ENCODE assay signal across 9 mouse cellular contexts in the genomic region with DNA sequence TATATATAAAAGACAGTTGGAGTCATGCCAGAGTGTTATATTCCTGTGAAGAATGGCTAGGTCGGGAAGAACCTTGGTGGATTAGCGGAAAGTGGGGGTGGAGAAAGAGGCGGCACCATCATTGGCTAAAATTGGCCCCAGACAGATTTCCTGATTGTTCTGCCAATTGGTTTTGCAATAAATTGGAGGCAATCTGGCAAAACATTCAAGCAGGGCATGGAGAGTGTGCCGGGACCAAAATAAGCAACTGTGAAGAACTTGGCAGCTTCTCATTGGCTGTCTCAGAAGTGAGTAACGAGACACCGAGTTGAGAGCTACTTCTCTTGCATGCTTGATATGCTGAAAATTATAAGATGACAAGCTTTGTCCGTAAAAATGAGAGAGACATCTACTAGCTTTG. TPM values are rescaled to one million over a fixed set of nuclear protein-coding genes. Genes with fewer than 3 reads are reported as not detected.
A peak's percentile ranks its signal among the peaks of the same experiment; 100 is the strongest.
DNase-seq lines count a peak whose midpoint lies in the region.
"Had no signal": no experiment of that assay in that cellular context is flagged by ENCODE, and none has a peak within 500 bp of the region (broad histone marks: within the 10 kb centered on the region; RNA-seq: fewer than 3 reads in every experiment).

No protein-coding gene starts in this region.

- peak; percentile 9 for DNase-seq in gastrocnemius, postnatal 14 days
- no peak for DNase-seq in gastrocnemius, postnatal 36 days
- peak; percentile 35 for DNase-seq in NIH3T3 (ENCODE audit: low read depth)
- peak; percentile 11 to 12 for DNase-seq in adrenal gland, postnatal 36 days
- peak; percentile 7 to 39 for DNase-seq in left cerebral cortex, postnatal 14 days (ENCODE audit: low spot score in 2 of 2)
- DNase-seq in cerebellum, adult 18-20 months, result no peak
- no peak for DNase-seq in kidney, postnatal 4 days
- DNase-seq: kidney, adult 18-20 months; thymus, postnatal 25 days had no signal

- intact Hi-C loops in gastrocnemius, postnatal 14 days (cut with DNase I; ENCODE audit: low total_unique reads), result no loop called here
- intact Hi-C loops in gastrocnemius, postnatal 36 days (cut with DNase I), result no loop called here
- intact Hi-C loops in left cerebral cortex, postnatal 14 days (cut with DNase I), result no loop called here

RNA-seq across cellular contexts. Expression of a gene that starts 49.6 kb away (rescaled TPM):
- total RNA-seq in gastrocnemius, postnatal 14 days (2021), result 1 to 10 TPM; 1.7 to 3.2 TPM
- 1 to 10 TPM; 2.2 to 2.4 TPM for total RNA-seq in gastrocnemius, postnatal 36 days (2021)
- total RNA-seq in adrenal gland, postnatal 36 days (2021), result 1 to 10 TPM; 1.1 to 1.9 TPM
- 10 to 100 TPM; 13.4 to 24.1 TPM for total RNA-seq in left cerebral cortex, postnatal 14 days (2021)

Comparison
In these comparisons a context has a peak if more than half of its experiments do, and no peak if none do; other contexts are left out.
1. DNase-seq: peak in gastrocnemius, postnatal 14 days (single experiment), NIH3T3 (single experiment), adrenal gland, postnatal 36 days (2 of 2) and left cerebral cortex, postnatal 14 days (2 of 2); none in gastrocnemius, postnatal 36 days (0 of 2), cerebellum, adult 18-20 months (0 of 2) and kidney, postnatal 4 days (0 of 2).